Mouse (Mus musculus): ENCODE results near the gene Lrrc46.

GRCm38 (mm10) chr11:97009198-97009790, 31.9 kb downstream of the Lrrc46 start:
- TF ChIP-seq CTCF (IDR thresholded peaks at IDR 0.05; ENCODE audit: extremely low read depth, insufficient read depth, insufficient read length, insufficient replicate concordance) (no peak), POLR2A (IDR thresholded peaks at IDR 0.05; ENCODE audit: low read depth, low read length) (no peak)

Data from spleen, adult 2 months (tissue).